Comparison of ENCODE assay signal across 8 mouse cellular contexts in genomic region chr6:34292882-34293487, GRCm38 (mm10). TPM values are rescaled to one million over a fixed set of nuclear protein-coding genes. Genes with fewer than 3 reads are reported as not detected.
DNase-seq lines count a peak whose midpoint lies in the region; ATAC-seq lines count a peak whose summit lies in the region.

No protein-coding gene starts in this region.

- ATAC-seq in frontal cortex, adult (ENCODE audit: low TSS enrichment): peak; percentile 92
- ATAC-seq in hematopoietic stem cell, adult 5-6 weeks (replicated peaks in 1 of 2; ENCODE audit: insufficient read depth in 1 of 2, low FRiP score in 2 of 2, low TSS enrichment in 1 of 2, low read depth in 1 of 2, poor library complexity in 2 of 2, severe bottlenecking in 2 of 2): peak; percentile 96 to 99

- DNase-seq in ES-CJ7 (ENCODE audit: low read depth, low spot score): peak; percentile 93
- DNase-seq in c-Kit-positive CD71-negative TER-119-negative erythroid progenitor cells, embryonic 14.5 days (ENCODE audit: low read depth): peak; percentile 43
- peak; percentile 34 to 60 for DNase-seq in layer of hippocampus, adult 8-10 months (ENCODE audit: low spot score in 2 of 2)
- peak; percentile 81 for DNase-seq in lung, postnatal 14 days
- DNase-seq in retina, embryonic 14.5 days (ENCODE audit: low spot score): peak; percentile 88
- peak; percentile 83 for DNase-seq in thymus, postnatal 25 days

RNA-seq across cellular contexts. Expression of gene Akr1b3, which starts 24.3 kb away (rescaled TPM):
- total RNA-seq in hematopoietic stem cell, adult 5-6 weeks (2017): 101 and 135 TPM in 2 replicates
- total RNA-seq in layer of hippocampus, adult 8-10 months (2022): 10 to 100 TPM; 44.6 to 55.6 (median 48.9) TPM

Comparison
In these comparisons a context has a peak if more than half of its experiments do, and no peak if none do; other contexts are left out.
1. Peak in every context shown above with its lines: DNase-seq and ATAC-seq.
2. DNase-seq: peak in every context shown above with its lines; median percentile 93 in ES-CJ7; 88 in retina, embryonic 14.5 days; 83 in thymus, postnatal 25 days; 81 in lung, postnatal 14 days; 47 in layer of hippocampus, adult 8-10 months; 43 in c-Kit-positive CD71-negative TER-119-negative erythroid progenitor cells, embryonic 14.5 days.